In the genomic region with DNA sequence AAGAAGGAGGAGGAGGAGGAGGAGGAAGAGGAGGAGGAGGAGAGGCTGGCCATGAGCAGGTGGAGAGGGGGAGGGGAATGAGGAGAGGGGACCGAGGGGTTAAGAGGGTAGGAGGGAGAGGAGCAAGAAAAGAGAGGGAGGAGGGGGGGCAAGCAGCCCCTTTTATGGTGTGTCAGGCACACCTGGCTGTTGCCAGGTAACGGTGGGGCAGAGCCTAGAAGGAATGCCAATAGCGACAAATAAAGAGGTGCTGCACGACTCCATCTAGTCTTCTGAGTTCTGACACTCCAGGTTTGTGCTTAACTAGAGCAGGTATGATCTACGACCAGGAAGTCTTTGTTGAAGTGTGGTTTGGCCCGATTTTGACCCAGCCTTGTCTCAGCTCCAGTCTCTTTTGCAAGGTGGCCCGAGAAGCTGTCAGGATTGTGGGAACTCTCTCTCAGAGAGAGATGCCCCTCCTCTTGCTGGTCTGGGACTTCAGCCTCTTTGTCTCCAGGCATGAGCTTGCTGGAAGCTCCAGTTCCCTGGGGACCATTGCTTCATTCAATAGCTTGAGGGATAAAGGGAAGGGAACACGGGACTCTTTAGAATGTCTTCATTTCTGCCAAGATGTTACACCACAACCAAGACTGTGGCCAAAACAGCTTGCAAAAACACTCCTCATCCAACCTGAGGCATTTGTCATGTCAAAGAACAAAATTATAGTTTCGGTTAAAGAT, we compare ENCODE assay signal across 7 mouse cellular contexts. TPM values are rescaled to one million over a fixed set of nuclear protein-coding genes. Genes with fewer than 3 reads are reported as not detected.
DNase-seq lines count a peak whose midpoint lies in the region.

No protein-coding gene starts in this region.

- intact Hi-C loops in left cerebral cortex, postnatal 36 days (cut with DNase I) = no loop called here

- peak; percentile 20 for DNase-seq in kidney, adult 9 months
- DNase-seq in kidney, adult 11 months = no peak
- DNase-seq in adipocyte (ENCODE audit: low spot score) = peak; percentile 100
- peak; percentile 43 to 55 for DNase-seq in gastrocnemius, adult 8-10 months (ENCODE audit: low spot score in 2 of 2)
- peak; percentile 24 for DNase-seq in lung, postnatal 36 days
- DNase-seq in layer of hippocampus, adult 9-10 months (ENCODE audit: low spot score) = no peak
- no peak for DNase-seq in left cerebral cortex, postnatal 36 days (ENCODE audit: low spot score in 2 of 2)

RNA-seq across cellular contexts. Expression of gene Fam98a, which starts 29.2 kb away (rescaled TPM):
- total RNA-seq in gastrocnemius, adult 8-10 months (2022) = 10 to 100 TPM; 33.8 to 41.8 (median 37.5) TPM
- total RNA-seq in left cerebral cortex, postnatal 36 days (2021) = 10 to 100 TPM; 41.8 to 42.2 TPM

Comparison
In these comparisons a context has a peak if more than half of its experiments do, and no peak if none do; other contexts are left out.
1. DNase-seq: peak in kidney, adult 9 months (single experiment), adipocyte (single experiment), gastrocnemius, adult 8-10 months (2 of 2) and lung, postnatal 36 days (single experiment); none in kidney, adult 11 months (single experiment), layer of hippocampus, adult 9-10 months (single experiment) and left cerebral cortex, postnatal 36 days (0 of 2).